Mouse (Mus musculus): ENCODE data around the gene Vmn1r127.
"Not testable (repeated sequence)": the region's sequence is repeated elsewhere in the genome, so short reads cannot be mapped to it uniquely, and the experiment has no call there.

DNA sequence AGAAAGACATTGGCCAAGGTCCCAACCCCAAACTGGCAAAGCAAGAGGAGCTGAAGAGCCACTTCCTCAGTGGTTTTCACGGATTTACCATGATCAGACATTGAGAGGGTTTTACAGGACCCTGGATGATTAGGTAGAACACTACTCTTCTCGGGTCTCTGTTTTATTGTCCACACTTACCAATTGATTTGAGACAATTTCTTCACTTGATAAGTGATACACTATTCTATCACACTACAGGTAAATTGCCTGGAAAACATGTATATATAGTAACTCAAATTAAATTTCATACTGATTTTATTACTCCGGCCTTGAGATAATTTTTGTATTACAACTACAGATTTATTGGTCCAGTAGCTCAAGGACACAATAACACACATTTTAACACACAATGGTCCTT lies at the start of gene Vmn1r127:
- TF ChIP-seq GATA1, TAL1 (IDR thresholded peaks at IDR 0.05; ENCODE audit: low read length): not testable (repeated sequence)
